Mouse (Mus musculus) lung, postnatal 10 days (tissue): ENCODE data around the gene Gm9903.

Experiments
- DNase-seq: peaks from one replicate; pipeline ENCODE4 v3.0.0; 2021

The Gm9903 gene

DNA sequence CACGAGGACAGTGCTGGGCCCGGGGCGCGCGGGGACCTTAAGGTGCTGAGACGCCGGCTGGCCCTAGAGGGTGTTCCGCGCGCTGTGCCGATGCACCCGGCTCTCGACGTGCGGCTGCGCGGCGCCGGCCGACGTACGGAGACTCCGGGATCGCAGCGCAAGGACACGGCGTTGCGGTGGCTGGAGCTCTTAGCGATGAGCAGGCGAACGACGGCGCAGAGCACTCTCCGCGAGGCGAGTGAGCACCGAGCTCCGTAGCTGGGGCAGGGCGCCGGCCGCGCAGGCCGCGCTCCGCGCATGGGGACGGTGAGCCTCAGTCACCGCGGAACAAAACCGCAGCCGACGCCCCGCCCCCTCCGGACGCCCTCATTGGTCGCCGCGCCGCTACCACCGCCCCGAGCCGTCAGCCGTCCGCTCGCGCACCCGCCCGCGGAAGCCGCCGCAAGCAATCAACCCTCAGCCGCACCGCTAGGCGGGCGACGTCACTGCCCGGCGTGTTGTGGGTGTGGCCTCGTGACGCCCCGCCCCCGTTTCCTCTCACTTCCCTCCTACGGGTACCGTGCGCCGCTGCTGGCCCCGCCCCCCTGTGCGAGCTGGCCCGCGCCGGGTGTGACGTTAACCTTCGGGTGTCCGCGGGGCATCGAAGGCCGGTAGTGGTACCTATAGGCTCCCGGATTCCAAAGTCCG is at the start of gene Gm9903, which contains the start of gene Fam53a:
Gm9903 (plus strand) TSS at position 625 of the 687 bp plus-strand sequence.
Fam53a (minus strand) TSS at position 335 of the 687 bp plus-strand sequence.
- peak; percentile 100 for DNase-seq

DNA sequence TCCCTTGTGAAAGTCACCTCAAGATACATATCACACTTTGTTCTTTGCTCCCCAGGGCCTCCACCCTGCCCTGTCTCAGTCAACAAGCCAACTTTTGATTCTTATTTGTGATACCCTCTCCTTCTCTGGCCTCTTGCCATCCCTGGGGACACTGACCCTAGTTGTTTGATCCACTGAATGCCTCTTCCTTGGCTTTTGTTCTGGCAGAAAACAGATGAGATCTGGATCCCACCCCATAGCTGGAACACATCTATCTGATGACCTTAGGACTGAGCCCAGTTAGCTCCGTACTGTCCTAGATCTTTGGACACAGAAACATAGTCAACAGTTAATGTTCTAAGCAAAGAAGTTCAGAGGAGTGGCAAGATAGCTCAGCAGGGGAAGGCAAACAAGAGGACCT is 49.4 kb upstream of the Gm9903 start:
- DNase-seq: peak; percentile 9

DNA sequence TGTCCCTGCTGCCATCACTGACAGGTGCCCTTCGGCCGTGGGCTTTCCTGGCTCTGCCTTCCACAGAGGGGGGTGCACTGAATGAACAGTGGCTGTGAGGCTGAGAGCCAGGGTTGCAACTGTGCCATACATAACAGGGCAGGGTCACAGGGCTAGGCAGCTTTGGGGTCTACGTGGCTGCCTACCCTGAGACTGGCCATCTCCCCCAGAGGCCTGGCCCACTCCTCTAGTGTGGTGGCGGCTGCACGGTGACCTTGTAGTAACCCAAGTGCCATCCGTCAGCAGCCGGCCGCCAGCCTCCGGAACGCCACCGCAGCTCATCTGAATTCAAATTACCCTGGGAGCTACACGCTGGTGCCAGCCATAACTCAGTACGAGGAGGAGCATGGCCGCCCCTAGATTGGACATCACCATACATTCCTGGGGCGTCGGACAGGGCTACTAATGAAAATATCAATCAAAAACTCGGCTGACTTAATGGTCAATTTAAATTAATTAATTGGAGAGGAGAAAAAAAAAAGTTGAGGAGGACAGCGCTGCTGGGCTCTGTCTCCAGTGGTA is 42.1 kb upstream of the Gm9903 start:
- no peak for DNase-seq

GRCm38 (mm10) chr5:33588066-33588465 is 41.7 kb upstream of the Gm9903 start:
- no peak for DNase-seq

- peak; percentile 71 for DNase-seq
Measured at GRCm38 (mm10) chr5:33589221-33589888, 40.4 kb upstream of the Gm9903 start.

DNA sequence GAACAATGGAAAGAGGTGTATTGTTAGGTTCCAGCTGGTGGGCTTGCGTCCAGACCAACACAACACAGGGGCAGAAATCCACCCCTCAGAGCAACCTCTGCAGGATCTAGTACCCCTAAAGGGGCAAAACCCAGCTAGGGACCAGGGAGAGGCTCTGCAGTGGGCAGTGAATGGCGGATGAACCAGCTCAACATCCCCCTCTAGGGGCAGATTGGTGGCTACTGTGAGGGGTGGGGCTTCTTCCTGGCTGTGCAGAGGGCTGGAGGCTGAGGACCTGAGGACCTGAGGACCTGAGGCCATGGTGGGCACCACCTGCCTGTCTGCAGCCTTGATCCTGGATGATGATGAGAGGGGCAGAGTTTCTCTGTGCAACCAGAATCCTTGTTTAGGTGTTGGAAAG is 36.1 kb upstream of the Gm9903 start:
- peak; percentile 21 for DNase-seq

DNA sequence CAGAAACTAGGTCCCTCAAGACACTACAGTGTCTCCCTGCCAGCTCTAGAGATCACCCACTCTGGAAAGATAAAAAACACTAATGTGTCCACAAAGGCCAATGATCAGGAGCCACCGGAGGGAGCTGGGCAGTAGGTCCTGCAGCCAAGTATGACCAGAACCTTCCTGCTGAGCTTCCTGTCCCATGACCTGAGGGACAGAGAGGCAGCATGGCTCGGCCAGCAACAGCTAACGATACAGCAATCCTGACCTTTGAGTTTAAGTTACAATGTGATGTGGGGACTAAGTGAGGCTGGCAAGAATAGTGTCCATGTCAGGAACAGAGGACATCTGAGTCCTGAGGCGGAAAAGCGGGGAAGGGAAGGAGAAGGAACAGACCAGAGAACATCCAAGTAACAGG is 24.4 kb upstream of the Gm9903 start:
- DNase-seq: no peak

GRCm38 (mm10) chr5:33606631-33607030 is 23.1 kb upstream of the Gm9903 start:
- DNase-seq: no peak

- no peak for DNase-seq
Measured at GRCm38 (mm10) chr5:33607434-33607833, 22.3 kb upstream of the Gm9903 start.

DNA sequence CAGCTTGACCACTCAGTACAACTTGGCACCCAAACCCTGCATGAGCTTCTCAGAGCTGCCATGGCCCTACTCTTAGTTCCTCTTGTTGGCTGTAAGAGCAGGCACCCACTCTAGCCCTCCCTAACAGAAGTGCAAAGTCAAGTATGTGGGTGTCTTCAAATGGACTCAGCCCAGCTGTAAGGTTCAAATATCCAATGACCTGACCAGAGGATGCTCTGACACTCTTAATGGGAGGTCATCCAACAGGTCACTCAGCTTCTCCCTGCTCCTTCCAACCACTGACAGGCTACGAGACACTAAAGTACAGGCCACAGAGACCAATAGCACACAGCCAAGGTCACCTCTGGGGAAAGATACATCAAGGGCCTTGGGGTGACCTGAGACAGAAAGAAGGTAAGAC is 20.5 kb upstream of the Gm9903 start:
- DNase-seq: no peak

- DNase-seq: no peak
Measured at GRCm38 (mm10) chr5:33611795-33612194, 17.9 kb upstream of the Gm9903 start.

DNA sequence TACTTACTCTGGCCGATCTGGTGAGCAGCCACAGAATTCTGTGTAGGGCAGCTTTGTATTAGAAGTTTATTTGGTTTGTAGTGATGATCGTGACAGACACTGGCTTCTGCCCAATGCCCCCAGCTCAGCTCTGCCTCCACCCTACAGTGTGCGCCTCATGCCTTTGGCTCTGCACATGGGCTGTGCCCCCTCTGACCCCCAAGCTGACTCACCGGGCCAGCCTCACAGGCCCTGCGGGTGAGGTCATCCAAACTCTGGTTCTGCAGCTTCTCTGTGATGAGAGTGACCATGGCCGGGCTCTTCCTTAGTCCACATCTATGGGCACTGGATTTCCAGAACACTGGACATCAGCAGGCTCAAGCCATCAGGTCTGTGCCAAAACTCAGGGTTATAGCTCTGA is 15.3 kb upstream of the Gm9903 start:
- no peak for DNase-seq

DNA sequence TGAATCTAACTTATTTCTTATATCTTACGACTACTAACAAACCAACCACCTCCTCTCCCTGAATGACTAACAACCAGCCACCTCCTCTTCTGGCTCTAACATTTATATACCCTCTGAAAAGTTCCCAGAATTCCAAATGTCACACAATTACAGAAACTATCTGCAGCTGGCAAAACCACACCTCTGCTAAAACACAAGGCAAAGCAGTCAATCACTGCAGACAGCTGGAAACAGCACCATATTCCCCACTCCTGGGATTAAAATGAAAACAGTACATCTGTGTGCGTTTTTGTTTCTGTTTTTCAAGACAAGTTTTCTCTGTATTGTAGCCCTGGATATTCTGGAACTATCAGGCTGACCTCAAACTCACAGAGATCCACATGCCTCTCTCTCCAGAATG is 7.1 kb upstream of the Gm9903 start:
- DNase-seq: no peak

DNA sequence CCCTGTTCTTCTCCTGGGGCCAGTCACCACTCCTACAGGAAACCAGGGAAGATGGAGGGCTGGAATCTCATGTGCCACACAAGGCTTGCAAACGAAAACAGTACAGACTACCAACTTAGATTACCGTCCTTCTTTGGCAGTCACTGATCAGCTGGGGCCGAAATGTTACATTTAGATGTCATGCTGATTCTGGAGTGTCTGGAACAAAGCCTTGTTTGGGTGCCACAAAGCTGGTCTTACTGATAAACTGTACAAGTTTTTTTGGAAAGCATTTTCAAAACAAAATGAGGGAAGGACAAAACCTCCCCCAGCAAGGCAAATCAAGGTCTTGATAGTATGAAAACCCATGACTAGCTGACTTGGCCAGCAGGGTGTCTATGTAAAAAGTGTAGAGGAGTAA is 6.0 kb upstream of the Gm9903 start:
- no peak for DNase-seq

DNA sequence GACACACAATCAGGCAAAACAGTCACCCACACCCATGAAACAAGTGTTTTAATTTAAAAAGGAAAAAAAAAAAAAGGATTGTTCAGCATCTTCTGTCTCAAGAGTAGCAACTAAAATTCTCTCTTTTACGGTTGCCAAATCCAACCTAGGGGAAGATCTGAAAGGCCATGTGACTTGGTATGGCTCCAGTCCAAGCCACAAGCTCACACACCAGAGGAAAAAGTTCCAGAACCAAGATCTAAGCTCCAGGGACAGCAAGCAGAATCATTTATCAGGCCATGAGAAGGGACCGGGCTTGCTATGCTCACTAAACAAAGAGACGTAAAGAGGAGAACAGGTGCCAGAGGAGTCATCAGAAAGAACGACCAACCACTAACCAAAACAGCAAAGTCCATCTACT is 1.8 kb upstream of the Gm9903 start:
- peak; percentile 13 for DNase-seq

GRCm38 (mm10) chr5:33628820-33629300 is 865 bp upstream of the Gm9903 start:
- DNase-seq: peak; percentile 52

- peak; percentile 46 for DNase-seq
Measured at GRCm38 (mm10) chr5:33630061-33630460, 336 bp downstream of the Gm9903 start.

GRCm38 (mm10) chr5:33630615-33631014 is 890 bp downstream of the Gm9903 start:
- DNase-seq: no peak

- DNase-seq: no peak
Measured at GRCm38 (mm10) chr5:33632526-33632925, 2.8 kb downstream of the Gm9903 start.

DNA sequence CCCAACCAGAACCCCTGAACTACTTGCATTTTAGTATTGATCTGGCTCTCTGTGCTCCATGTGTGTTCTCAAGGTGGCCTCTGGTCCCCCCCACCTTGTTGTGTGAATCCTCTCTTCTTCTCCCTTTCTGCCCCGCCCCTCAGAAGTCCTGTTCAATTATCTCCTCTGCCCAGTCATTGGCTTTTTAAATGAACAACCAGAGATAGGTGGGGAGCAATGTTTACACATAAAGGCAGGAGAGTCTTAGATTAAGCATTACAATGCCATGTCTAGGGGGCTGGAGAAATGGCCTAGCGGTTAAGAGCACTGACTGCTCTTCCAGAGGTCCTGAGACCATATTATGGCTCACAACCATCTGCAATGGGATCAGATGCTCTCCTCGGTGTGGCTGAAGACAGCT is 5.6 kb downstream of the Gm9903 start:
- no peak for DNase-seq

- DNase-seq: no peak
Measured at GRCm38 (mm10) chr5:33637606-33638350, 8.1 kb downstream of the Gm9903 start.

- no peak for DNase-seq
Measured at GRCm38 (mm10) chr5:33638826-33639225, 9.1 kb downstream of the Gm9903 start.

DNA sequence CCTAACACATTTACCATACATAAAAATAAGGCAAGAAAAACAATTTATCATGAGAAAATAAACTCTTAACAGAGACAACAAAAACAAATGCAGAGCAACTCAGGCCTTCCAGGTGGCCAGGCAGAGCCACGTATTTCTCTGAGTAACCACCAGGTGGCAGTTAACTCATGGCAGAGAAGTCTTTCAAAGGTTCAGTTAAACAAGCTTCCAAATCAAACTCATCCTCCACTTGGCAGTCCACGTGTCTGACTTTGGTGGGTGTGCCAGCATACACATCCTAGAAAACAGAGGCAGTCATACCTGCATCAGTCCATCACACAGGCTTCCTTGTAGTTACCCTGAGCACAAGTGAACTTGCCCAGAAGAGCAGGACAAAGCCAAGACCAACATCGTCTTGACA is 10.9 kb downstream of the Gm9903 start:
- peak; percentile 62 for DNase-seq
